13 mouse cellular contexts compared by ENCODE assay signal in genomic region chr6:125265239-125265638, GRCm38 (mm10). TPM values are rescaled to one million over a fixed set of nuclear protein-coding genes. Genes with fewer than 3 reads are reported as not detected.
DNase-seq lines count a peak whose midpoint lies in the region; ATAC-seq and TF ChIP-seq lines count a peak whose summit lies in the region.
"Had no signal": no experiment of that assay in that cellular context is flagged by ENCODE, and none has a peak within 500 bp of the region (broad histone marks: within the 10 kb centered on the region; RNA-seq: fewer than 3 reads in every experiment).

No protein-coding gene starts in this region.

- WGBS in forebrain, postnatal 0 days, result 59% methylated on average over 10 of the region's 10 CpGs
- 67% methylated on average over 10 of the region's 10 CpGs for whole genome bisulfite sequencing in forebrain, embryonic 14.5 days
- 55% methylated on average over 10 of the region's 10 CpGs for WGBS in hindbrain, embryonic 14.5 days
- 63% methylated on average over 10 of the region's 10 CpGs for WGBS in neural tube, embryonic 15.5 days

- no peak for TF ChIP-seq CTCF in forebrain, postnatal 0 days (IDR thresholded peaks at IDR 0.05; ENCODE audit: low read depth)

- H3K4me3 ChIP-seq in forebrain, postnatal 0 days (ENCODE audit: low read depth, low read length), result no peak overlapping the region
- no peak overlapping the region for H3K4me3 ChIP-seq in forebrain, embryonic 14.5 days (ENCODE audit: low read depth, low read length)
- H3K4me3 ChIP-seq in hindbrain, embryonic 14.5 days (replicated peaks; ENCODE audit: low read length), result no peak overlapping the region
- no peak overlapping the region for H3K4me3 ChIP-seq in neural tube, embryonic 15.5 days (replicated peaks)
- H3K4me3 ChIP-seq: heart, embryonic 13.5 days had no signal

- 0 out of 2 replicates have a peak, but pooled peaks have one; percentile 27 for ATAC-seq in forebrain, postnatal 0 days
- no peak for ATAC-seq in forebrain, embryonic 14.5 days
- ATAC-seq in granulocyte monocyte progenitor cell, adult 5-6 weeks (replicated peaks; ENCODE audit: poor library complexity, severe bottlenecking), result peak; percentile 50
- ATAC-seq in neutrophil, adult 5-6 weeks (ENCODE audit: extremely low read depth, insufficient number of reproducible peaks, low FRiP score, poor library complexity, severe bottlenecking), result peak; percentile 94
- no peak for ATAC-seq in hindbrain, embryonic 14.5 days (ENCODE audit: low FRiP score)
- ATAC-seq in neural tube, embryonic 15.5 days (ENCODE audit: low FRiP score), result no peak

- DNase-seq in forebrain, postnatal 0 days, result no peak
- DNase-seq in forebrain, embryonic 14.5 days (ENCODE audit: low spot score), result no peak
- DNase-seq in A20 (ENCODE audit: low read depth, low spot score), result peak; percentile 41
- no peak for DNase-seq in cerebellum, postnatal 4 days (ENCODE audit: low spot score in 2 of 2)
- DNase-seq in hindbrain, embryonic 14.5 days (ENCODE audit: low spot score), result no peak
- DNase-seq: cerebellum, adult 2 months; kidney, postnatal 4 days had no signal

- H3K9ac ChIP-seq in forebrain, postnatal 0 days, result no peak overlapping the region
- H3K9ac ChIP-seq in forebrain, embryonic 14.5 days (ENCODE audit: low read length), result no peak overlapping the region
- H3K9ac ChIP-seq in hindbrain, embryonic 14.5 days, result no peak overlapping the region
- no peak overlapping the region for H3K9ac ChIP-seq in neural tube, embryonic 15.5 days (replicated peaks)
- H3K9ac ChIP-seq: heart, embryonic 13.5 days; liver, embryonic 14.5 days had no signal

- H3K4me2 ChIP-seq in forebrain, postnatal 0 days (ENCODE audit: low read depth), result no peak overlapping the region
- H3K4me2 ChIP-seq in forebrain, embryonic 14.5 days (ENCODE audit: low read length), result no peak overlapping the region
- H3K4me2 ChIP-seq in hindbrain, embryonic 14.5 days (replicated peaks), result no peak overlapping the region
- H3K4me2 ChIP-seq in neural tube, embryonic 15.5 days, result no peak overlapping the region
- H3K4me2 ChIP-seq: heart, embryonic 13.5 days had no signal

- H3K27me3 ChIP-seq in forebrain, postnatal 0 days (ENCODE audit: insufficient read depth, low read length), result no peaks in the 10 kb centered on the region
- no peaks in the 10 kb centered on the region for H3K27me3 ChIP-seq in forebrain, embryonic 14.5 days (replicated peaks; ENCODE audit: control insufficient read depth, insufficient read depth, low read length)
- H3K27me3 ChIP-seq in hindbrain, embryonic 14.5 days (ENCODE audit: control insufficient read depth, insufficient read depth, low read length), result no peaks in the 10 kb centered on the region
- no peaks in the 10 kb centered on the region for H3K27me3 ChIP-seq in neural tube, embryonic 15.5 days (replicated peaks)

- no peaks in the 10 kb centered on the region for H3K9me3 ChIP-seq in forebrain, postnatal 0 days (ENCODE audit: low read length)
- no peaks in the 10 kb centered on the region for H3K9me3 ChIP-seq in forebrain, embryonic 14.5 days (replicated peaks; ENCODE audit: control insufficient read depth, low read length)
- no peaks in the 10 kb centered on the region for H3K9me3 ChIP-seq in hindbrain, embryonic 14.5 days (ENCODE audit: control insufficient read depth, low read length)
- no peaks in the 10 kb centered on the region for H3K9me3 ChIP-seq in neural tube, embryonic 15.5 days (replicated peaks)
- H3K9me3 ChIP-seq: heart, embryonic 13.5 days had no signal

- H3K27ac ChIP-seq in forebrain, postnatal 0 days (ENCODE audit: low read depth, low read length), result no peak overlapping the region
- H3K27ac ChIP-seq in forebrain, embryonic 14.5 days (ENCODE audit: low read depth, low read length), result no peak overlapping the region
- H3K27ac ChIP-seq in hindbrain, embryonic 14.5 days, result no peak overlapping the region
- H3K27ac ChIP-seq in neural tube, embryonic 15.5 days (replicated peaks), result no peak overlapping the region
- H3K27ac ChIP-seq: heart, embryonic 13.5 days; liver, embryonic 14.5 days had no signal

- no peaks in the 10 kb centered on the region for H3K4me1 ChIP-seq in forebrain, postnatal 0 days (ENCODE audit: insufficient read depth)
- H3K4me1 ChIP-seq in forebrain, embryonic 14.5 days (ENCODE audit: control insufficient read depth, insufficient read depth, low read length), result no peaks in the 10 kb centered on the region
- H3K4me1 ChIP-seq in hindbrain, embryonic 14.5 days (replicated peaks; ENCODE audit: control insufficient read depth, insufficient read depth, low read length), result no peaks in the 10 kb centered on the region
- no peaks in the 10 kb centered on the region for H3K4me1 ChIP-seq in neural tube, embryonic 15.5 days
- H3K4me1 ChIP-seq: heart, embryonic 13.5 days had no signal

- no peaks in the 10 kb centered on the region for H3K36me3 ChIP-seq in forebrain, postnatal 0 days (ENCODE audit: insufficient read depth)
- no peaks in the 10 kb centered on the region for H3K36me3 ChIP-seq in forebrain, embryonic 14.5 days (ENCODE audit: control insufficient read depth, insufficient read depth, low read length)
- H3K36me3 ChIP-seq in hindbrain, embryonic 14.5 days (replicated peaks; ENCODE audit: control insufficient read depth, insufficient read depth), result no peaks in the 10 kb centered on the region
- H3K36me3 ChIP-seq in neural tube, embryonic 15.5 days, result no peaks in the 10 kb centered on the region
- H3K36me3 ChIP-seq: heart, embryonic 13.5 days had no signal

RNA-seq across cellular contexts. Expression of gene Tuba3a, which starts 20.6 kb away (rescaled TPM):
- total RNA-seq in forebrain, postnatal 0 days (2014; rRNA removed), result not detected in 2 replicates
- polyA plus RNA-seq in forebrain, postnatal 0 days (2015; fragmentation: Nextera tagmentation; extraction: Ambion mirVana), result not detected in 2 replicates
- 0.15 TPM in 1 of 2 replicates, not detected in the other for polyA plus RNA-seq in forebrain, embryonic 14.5 days (2014; fragmentation: Nextera tagmentation; extraction: Ambion mirVana)
- total RNA-seq in granulocyte monocyte progenitor cell, adult 5-6 weeks (2014; fragmentation: Nextera tagmentation), result not detected in 2 replicates
- total RNA-seq in granulocyte monocyte progenitor cell, adult 5-6 weeks (2017), result not detected in 2 replicates
- total RNA-seq in neutrophil, adult 5-6 weeks (2017), result 0.23 TPM in 1 of 2 replicates, not detected in the other
- not detected in 2 replicates for polyA plus RNA-seq in hindbrain, embryonic 14.5 days (2014; fragmentation: Nextera tagmentation; extraction: Ambion mirVana)
- not detected in 2 replicates for polyA plus RNA-seq in neural tube, embryonic 15.5 days (2015; fragmentation: Nextera tagmentation; extraction: Ambion mirVana)
- total RNA-seq: midbrain, postnatal 0 days had no signal
- polyA plus RNA-seq: cerebellum, adult 2 months; liver, embryonic 14.5 days; midbrain, postnatal 0 days had no signal

RNA-seq across cellular contexts. Expression of gene Cd27, which starts 28.4 kb away (rescaled TPM):
- total RNA-seq in forebrain, postnatal 0 days (2014; rRNA removed), result not detected in 2 replicates
- 0.33 TPM in 1 of 2 replicates, not detected in the other for polyA plus RNA-seq in forebrain, postnatal 0 days (2015; fragmentation: Nextera tagmentation; extraction: Ambion mirVana)
- polyA plus RNA-seq in forebrain, embryonic 14.5 days (2014; fragmentation: Nextera tagmentation; extraction: Ambion mirVana), result 0.24 and 0.37 TPM in 2 replicates
- 50.7 and 62.0 TPM in 2 replicates for total RNA-seq in granulocyte monocyte progenitor cell, adult 5-6 weeks (2014; fragmentation: Nextera tagmentation)
- 34.7 and 55.2 TPM in 2 replicates for total RNA-seq in granulocyte monocyte progenitor cell, adult 5-6 weeks (2017)
- 23.3 and 25.0 TPM in 2 replicates for total RNA-seq in neutrophil, adult 5-6 weeks (2017)
- 0.86 and 1.2 TPM in 2 replicates for polyA plus RNA-seq in hindbrain, embryonic 14.5 days (2014; fragmentation: Nextera tagmentation; extraction: Ambion mirVana)
- 2.0 and 12.9 TPM in 2 replicates for polyA plus RNA-seq in neural tube, embryonic 15.5 days (2015; fragmentation: Nextera tagmentation; extraction: Ambion mirVana)
- total RNA-seq: midbrain, postnatal 0 days had no signal
- polyA plus RNA-seq: cerebellum, adult 2 months had no signal

RNA-seq across cellular contexts. Expression of gene Tapbpl, which starts 33.6 kb away (rescaled TPM):
- total RNA-seq in forebrain, postnatal 0 days (2014; rRNA removed), result 2.5 and 4.3 TPM in 2 replicates
- 3.7 and 6.9 TPM in 2 replicates for polyA plus RNA-seq in forebrain, postnatal 0 days (2015; fragmentation: Nextera tagmentation; extraction: Ambion mirVana)
- polyA plus RNA-seq in forebrain, embryonic 14.5 days (2014; fragmentation: Nextera tagmentation; extraction: Ambion mirVana), result 1.8 and 2.6 TPM in 2 replicates
- 13.8 TPM in 2 replicates for total RNA-seq in granulocyte monocyte progenitor cell, adult 5-6 weeks (2014; fragmentation: Nextera tagmentation)
- 16.5 and 17.7 TPM in 2 replicates for total RNA-seq in granulocyte monocyte progenitor cell, adult 5-6 weeks (2017)
- 22.1 and 24.0 TPM in 2 replicates for total RNA-seq in neutrophil, adult 5-6 weeks (2017)
- polyA plus RNA-seq in hindbrain, embryonic 14.5 days (2014; fragmentation: Nextera tagmentation; extraction: Ambion mirVana), result 4.7 and 5.3 TPM in 2 replicates
- polyA plus RNA-seq in neural tube, embryonic 15.5 days (2015; fragmentation: Nextera tagmentation; extraction: Ambion mirVana), result 7.1 and 11.9 TPM in 2 replicates

RNA-seq across cellular contexts. Expression of gene Ltbr, which starts 48.4 kb away (rescaled TPM):
- total RNA-seq in forebrain, postnatal 0 days (2014; rRNA removed), result 14.9 and 19.9 TPM in 2 replicates
- 11.4 and 14.8 TPM in 2 replicates for polyA plus RNA-seq in forebrain, postnatal 0 days (2015; fragmentation: Nextera tagmentation; extraction: Ambion mirVana)
- 10.8 and 12.9 TPM in 2 replicates for polyA plus RNA-seq in forebrain, embryonic 14.5 days (2014; fragmentation: Nextera tagmentation; extraction: Ambion mirVana)
- 36.4 and 50.3 TPM in 2 replicates for total RNA-seq in granulocyte monocyte progenitor cell, adult 5-6 weeks (2014; fragmentation: Nextera tagmentation)
- 29.9 and 36.3 TPM in 2 replicates for total RNA-seq in granulocyte monocyte progenitor cell, adult 5-6 weeks (2017)
- total RNA-seq in neutrophil, adult 5-6 weeks (2017), result 43.7 and 45.6 TPM in 2 replicates
- polyA plus RNA-seq in hindbrain, embryonic 14.5 days (2014; fragmentation: Nextera tagmentation; extraction: Ambion mirVana), result 14.8 and 14.9 TPM in 2 replicates
- polyA plus RNA-seq in neural tube, embryonic 15.5 days (2015; fragmentation: Nextera tagmentation; extraction: Ambion mirVana), result 19.5 and 28.1 TPM in 2 replicates

RNA-seq across cellular contexts. Expression of gene Vamp1, which starts 49.9 kb away (rescaled TPM):
- total RNA-seq in forebrain, postnatal 0 days (2014; rRNA removed), result 6.7 and 12.9 TPM in 2 replicates
- polyA plus RNA-seq in forebrain, postnatal 0 days (2015; fragmentation: Nextera tagmentation; extraction: Ambion mirVana), result 7.9 and 11.9 TPM in 2 replicates
- polyA plus RNA-seq in forebrain, embryonic 14.5 days (2014; fragmentation: Nextera tagmentation; extraction: Ambion mirVana), result 1.7 and 2.7 TPM in 2 replicates
- total RNA-seq in granulocyte monocyte progenitor cell, adult 5-6 weeks (2014; fragmentation: Nextera tagmentation), result 26.0 and 40.2 TPM in 2 replicates
- total RNA-seq in granulocyte monocyte progenitor cell, adult 5-6 weeks (2017), result 6.3 and 7.1 TPM in 2 replicates
- total RNA-seq in neutrophil, adult 5-6 weeks (2017), result 56.0 and 57.8 TPM in 2 replicates
- polyA plus RNA-seq in hindbrain, embryonic 14.5 days (2014; fragmentation: Nextera tagmentation; extraction: Ambion mirVana), result 12.6 and 15.8 TPM in 2 replicates
- polyA plus RNA-seq in neural tube, embryonic 15.5 days (2015; fragmentation: Nextera tagmentation; extraction: Ambion mirVana), result 53.8 and 57.4 TPM in 2 replicates

Comparison
In these comparisons a context has a peak if more than half of its experiments do, and no peak if none do; other contexts are left out.
1. ATAC-seq: peak in forebrain, postnatal 0 days (single experiment), granulocyte monocyte progenitor cell, adult 5-6 weeks (single experiment) and neutrophil, adult 5-6 weeks (single experiment); none in forebrain, embryonic 14.5 days (single experiment), hindbrain, embryonic 14.5 days (single experiment) and neural tube, embryonic 15.5 days (single experiment).